Mouse (Mus musculus) cerebellum, postnatal 36 days (tissue): ENCODE measurements at regions not wholly inside any gene's neighbourhood (a gene's known extent, or its start where the extent isn't known, plus 50 kb on each side); places are given as distances from the start of the nearest gene placed in this dataset.

Source experiments
- DNase-seq, 2 experiments: peaks; one replicate each; pipeline ENCODE4 v3.0.0; 2021 to 2022; ENCODE audit warnings: mixed read lengths in 2 of 2

DNA sequence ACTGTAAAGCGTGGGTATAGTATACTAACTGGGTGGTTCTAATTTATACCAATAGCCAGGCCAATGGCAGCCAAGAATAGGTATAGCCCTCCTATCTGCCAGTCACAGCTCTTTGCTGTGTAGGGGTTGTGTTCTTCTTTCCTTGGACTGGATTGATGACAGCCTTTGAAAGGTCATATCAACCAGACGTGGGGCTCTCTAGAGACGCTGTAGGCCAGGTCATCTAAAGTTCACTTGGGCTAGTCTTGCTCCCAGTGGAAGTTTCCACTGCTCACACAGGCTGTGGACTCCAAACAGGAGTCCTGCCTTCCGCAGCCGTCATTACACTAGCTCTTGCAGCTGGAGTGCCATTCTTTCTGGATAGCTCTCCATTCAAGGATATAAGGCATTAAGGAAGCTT is 220.3 kb downstream of the Gja1 start:
- DNase-seq: no peak

DNA sequence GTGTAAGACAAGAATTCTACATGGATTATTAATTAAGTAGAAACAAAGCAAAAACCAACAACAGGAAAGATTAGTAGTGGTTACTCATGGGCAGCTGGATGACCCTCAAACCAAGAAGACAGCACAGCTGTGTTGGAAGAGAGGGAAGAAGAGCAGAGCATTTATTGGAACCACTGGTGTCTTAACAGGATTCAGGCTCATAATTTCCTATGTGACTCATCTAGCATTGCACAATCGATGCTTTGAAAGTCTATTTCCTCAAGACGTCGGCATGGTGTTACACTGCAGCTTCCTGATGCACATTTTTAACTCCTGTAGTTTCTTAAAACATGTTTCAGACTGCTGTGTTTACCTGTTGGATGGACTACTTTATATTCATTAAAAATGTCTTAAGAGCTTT is 221.1 kb downstream of the Gja1 start:
- DNase-seq: no peak

DNA sequence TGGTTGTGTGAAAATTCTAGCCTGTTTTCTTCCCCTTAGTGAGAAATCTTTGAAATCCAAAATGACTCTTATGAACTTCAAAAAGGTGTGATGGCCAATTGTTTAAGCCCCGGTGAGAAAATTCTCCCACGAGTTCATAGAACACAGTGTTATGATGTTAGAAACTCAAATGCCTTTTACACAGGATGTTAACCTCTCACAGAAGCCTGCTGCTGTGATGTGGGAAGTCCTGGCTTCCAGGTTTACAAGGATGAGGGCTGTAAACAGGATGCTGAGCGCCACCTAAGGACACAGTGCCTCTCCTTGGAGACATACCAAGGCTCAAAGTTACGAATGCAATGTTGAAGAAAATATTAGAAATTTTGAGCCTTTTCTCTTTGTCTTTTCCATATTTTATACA is 222.8 kb downstream of the Gja1 start:
- DNase-seq: no peak

DNA sequence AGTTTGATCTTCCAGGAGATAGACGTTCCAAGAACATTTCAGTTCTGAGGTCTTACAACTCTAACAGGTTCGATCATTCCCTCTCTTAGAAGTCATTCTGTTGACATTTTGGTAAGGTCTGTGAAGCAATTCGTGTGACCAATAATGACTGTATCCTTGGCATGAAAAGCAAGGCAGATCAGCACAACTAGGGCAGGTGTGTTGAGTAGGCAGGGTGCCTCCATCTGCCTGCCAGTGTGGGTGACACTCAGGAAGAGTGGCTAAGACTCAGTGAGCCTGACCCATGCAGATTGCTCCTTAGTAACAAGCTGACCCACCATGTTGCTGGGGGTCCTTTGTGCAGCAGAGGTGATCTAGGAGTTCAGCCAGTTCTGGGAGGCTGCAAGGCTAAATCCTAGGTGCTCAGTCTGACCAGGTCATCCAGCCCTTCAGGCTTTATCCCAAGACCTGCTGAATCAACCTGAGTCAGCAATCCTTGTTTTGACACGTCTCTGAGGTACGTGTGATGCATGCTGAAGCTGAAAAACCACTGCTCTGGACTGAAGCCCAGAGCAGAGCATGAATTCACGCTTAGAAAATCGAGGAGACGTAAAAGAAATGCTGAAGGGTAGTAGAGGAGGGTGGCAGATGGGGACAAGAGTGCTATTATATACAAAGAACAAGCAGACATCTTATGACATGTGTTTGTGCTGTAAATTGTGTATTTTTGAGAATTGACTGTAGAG is 234.6 kb downstream of the Gja1 start:
- DNase-seq: peak in 1 of 2 experiments; percentile 4

DNA sequence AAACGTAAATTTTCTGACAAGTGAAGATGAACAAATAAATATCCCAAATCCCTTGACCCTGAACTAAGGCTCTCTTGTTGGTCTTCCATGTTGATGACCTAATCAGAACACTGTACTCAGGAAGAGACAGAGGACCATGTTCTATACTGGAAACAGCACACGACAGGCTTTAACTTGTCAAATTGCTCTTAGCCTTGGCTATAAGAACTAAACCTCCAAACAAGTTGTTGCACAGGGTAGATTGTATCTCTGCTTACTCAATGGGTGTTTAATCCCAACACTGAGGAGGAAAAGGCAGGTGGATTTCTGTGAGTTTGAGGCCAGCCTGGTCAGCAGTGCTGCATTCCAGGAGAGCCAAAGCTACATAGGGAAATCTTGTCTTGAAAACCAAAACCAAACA is 265.5 kb downstream of the Gja1 start:
- no peak for DNase-seq

DNA sequence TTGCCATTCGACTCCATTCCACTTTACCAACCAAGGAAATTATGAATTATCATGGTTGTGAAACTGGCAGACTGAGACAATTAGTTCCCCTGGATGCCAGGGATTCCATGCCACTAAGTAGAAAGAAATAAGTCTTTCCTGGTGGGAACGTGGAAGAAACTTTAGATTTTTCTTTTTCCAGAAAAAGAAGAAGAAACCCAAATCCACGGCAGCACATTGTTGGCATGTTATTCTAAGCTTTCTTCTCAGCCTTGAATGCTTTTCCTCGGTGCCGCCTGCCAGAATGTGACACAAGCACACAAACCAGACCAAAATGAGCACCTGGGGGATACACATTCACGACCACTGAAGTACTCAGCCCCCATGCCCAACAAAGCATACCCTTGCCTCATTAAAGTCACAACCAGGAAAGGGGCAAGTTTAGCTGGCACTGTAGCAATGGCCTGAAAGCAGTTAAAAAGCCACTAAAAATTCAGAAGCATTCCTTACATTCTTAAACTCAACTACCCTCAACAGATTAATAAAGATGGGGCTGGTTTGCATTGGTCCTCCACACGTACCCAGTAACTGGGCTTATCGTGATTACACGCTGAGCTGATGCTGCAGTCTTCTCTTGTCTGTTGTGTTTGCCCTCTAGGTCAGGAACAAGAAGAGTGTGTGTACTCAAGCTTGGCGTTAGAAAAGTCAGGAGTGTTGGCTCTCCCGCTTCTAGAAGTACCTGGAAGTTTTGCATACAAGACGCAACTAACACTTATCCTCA is 266.4 kb downstream of the Gja1 start:
- no peak for DNase-seq

DNA sequence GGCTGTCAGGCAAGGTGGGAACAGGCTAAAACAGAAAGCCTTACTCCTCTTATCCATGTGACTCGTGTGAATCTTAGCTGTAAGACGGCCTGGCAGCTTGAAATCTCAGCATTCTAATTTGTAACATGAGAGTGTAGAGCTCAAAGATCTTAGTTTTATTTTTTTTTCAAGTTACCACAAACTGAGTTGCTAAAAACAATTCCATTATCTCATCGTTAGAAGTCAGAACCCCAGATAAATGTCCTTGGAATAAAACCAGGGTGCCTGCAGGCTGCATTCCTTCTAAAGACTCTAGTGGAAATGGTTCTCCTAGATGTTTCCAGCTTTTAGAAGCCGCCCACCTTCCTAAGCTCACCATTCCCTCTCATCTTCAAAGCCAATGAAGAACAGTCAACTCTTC is 283.4 kb downstream of the Gja1 start:
- no peak for DNase-seq

DNA sequence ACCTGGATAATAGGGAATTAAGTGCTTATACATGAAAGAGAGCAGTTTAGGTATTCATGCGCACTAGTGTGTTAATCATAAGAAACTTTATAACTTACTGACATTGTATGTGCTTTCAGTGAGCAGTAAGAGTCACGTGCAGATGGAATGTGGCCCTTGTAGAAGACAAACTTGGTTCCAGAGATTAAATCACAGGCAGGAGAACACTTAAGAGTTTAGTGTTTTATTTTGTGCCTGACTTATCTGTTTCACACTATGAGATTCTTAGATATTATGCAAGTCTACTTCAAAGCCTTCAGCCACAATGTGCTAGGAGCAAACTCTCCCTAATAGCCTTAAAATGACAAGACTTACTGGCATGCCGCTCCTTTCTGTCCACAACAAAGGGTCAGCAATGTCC is 296.8 kb downstream of the Gja1 start:
- DNase-seq: no peak

DNA sequence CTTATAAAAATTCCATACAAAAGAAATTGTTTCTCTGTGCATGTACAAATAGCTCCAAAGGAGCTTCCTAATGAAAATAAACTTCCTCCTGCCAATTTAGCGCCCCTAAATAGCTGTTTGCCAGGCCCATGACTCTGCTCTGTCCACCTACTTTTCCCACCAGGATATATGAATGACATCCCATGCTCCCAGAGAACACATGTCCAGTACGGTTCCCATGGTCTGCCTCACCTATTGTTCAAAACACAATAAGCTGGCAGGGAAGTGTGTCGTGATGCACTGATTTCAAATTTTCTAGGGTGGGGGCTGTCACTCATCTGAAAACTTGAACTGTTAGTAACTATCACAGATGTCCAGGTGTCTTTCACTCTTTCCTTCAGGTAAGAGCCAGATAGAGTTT is 305.8 kb downstream of the Gja1 start:
- no peak for DNase-seq

DNA sequence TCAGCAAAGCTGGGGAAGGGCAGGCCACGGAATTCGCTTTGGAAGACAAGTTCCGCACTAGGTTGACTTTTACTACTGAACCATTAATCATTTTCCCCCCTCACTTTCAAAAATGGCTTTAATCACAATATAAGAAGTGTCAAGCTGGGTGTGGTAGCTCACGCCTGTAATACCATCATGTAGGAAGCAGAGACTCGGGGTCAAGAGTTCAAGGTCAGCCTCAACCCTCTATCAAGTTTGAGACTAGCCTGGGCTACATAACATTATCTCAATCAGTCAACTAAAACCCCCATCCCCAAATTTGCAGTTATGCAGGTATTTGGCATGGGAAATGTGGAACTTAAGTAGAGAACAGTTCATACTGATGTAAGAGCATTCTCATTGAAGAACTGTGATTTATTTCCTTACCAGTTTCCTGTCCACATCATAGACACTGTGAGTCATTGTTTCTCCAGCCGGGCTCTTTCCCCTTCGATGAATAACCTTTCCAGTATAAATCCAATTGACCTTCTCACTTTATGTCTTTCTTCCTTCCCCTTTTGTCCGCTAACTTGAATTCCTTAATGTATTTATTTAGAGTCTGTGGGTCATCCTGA is 308.6 kb downstream of the Gja1 start:
- DNase-seq: no peak

DNA sequence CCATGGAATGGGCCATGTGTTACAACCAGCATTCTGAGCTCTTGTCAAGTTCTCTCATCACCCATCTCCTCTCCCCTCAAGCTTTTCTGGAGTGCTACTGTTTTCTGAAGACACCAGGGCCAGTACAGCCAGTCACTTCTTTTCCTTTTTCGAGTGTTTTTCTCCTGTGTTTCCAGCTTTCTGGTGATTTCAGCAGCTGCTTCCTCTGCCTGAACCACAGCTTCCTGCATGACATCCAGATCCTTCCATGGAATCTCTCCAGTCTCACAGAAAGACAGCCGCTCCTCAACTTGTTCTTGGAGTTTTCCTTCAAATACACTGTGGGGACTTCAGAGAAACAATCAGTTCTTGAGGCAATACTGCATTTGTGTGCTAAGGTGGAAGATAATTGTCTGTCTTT is 314.3 kb downstream of the Gja1 start:
- DNase-seq: no peak

DNA sequence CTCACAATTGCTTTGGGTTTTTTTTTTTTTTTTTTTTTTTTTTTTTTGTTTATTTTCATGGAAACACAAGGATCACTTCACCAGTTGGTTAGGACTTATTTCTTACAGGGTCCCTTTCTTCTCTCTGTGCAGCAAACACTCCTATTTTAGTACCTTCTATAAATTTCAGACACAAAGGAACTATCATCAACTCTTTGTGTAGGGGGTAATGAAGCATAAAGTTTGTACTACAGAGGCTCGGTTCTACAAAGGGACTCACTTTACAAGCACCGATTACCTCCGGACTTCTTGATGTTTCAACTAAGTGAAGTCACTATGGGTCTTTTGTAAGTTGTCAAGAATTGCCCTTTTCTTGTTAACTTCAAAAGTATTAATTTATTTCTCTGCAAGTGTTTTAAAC is 318.0 kb downstream of the Gja1 start:
- no peak for DNase-seq

DNA sequence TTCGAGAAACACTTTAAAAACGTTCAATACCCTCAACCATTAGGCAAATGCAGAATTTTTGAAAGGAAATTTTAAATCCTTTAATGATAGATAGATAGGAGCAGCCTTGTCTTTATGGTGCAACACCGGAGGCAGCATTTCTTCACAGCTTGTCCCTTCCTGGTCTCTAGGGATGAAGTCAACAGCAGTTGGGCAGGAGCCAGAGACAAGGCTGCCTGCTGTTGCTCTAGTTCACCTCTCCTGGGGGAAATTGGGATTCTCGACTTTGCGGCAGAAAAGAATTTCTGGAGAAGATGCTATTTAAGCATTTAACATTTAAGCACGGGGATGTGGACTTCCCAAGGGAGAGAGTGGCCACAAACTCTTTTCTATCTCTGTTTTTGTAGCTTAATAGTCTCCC is 323.0 kb downstream of the Gja1 start:
- DNase-seq: no peak

DNA sequence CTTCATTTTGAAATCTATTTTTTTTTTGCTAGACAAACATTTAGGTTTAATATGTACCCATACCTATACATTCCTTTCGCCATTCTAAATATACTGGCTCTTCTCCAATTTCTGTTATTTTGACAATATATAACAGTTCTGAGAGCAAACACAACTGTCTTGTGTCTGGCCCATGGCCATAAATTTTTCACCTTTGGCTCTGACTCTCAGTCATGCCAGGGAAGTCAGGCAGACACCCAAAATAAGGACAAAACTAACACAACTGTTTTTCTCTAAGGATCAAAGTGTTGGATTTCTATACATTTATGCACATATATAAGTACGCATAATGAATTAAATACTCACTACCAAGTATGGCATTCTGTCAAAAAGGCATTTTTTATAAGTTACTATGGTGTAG is 331.3 kb downstream of the Gja1 start:
- no peak for DNase-seq

DNA sequence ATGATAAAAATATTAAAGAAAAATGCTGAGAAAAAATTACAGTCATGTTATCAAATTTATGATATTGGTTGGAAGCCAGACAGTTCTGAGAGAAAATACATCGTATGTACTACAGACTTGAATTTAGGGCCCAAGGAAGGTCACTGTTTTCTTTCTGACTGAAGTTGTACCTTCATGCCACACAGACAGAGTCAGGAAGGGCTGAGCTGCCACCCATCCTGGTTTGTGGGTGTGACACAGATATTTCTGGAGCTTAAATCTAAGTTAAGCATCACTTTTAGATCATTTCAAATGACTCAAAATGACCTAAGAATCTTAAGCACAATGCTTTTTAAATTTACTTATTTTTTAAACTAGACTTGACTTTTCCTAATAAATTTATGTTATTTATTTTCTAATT is 331.8 kb downstream of the Gja1 start:
- DNase-seq: no peak

DNA sequence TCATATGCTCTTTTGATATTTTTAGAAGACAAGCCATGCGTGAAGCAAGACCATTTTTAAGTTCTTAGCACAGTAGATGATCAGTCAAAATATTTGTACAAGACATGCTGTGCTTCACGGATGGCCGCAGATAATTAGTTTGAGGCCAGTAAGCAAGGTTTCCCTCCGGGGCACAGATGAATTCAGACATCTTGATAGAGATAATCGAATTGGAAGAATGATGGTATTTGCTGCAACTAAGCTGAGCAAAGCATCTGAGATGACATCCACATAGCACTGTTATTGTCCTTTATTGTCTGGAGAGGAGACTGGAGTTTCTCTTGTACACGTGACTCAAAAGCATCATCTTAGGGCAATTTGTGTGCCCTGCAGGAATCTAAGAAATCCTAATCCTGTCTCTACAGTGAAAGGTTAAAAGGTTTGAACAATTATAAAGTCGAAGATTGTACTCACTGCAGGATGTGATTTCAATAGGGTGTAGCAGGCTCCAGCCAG is 335.5 kb downstream of the Gja1 start:
- DNase-seq: no peak

DNA sequence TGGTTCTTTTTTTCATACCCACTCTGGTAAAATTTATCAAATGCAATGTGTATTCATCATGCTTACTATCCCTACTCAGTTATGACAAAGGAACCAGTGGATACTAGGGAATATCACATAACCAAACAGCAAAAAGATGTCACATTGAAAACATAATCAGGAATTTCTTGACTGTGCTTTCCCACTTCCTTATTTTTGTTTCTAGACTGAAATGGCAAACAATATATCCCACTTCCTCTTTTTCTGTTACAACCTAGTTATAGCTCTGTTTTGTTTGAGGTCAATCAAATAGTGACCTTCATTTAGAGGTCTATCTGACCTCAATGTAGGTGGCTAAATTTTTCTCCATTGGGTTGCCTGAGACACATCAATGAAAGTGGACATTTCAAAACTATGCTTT is 359.9 kb downstream of the Gja1 start:
- DNase-seq: no peak

DNA sequence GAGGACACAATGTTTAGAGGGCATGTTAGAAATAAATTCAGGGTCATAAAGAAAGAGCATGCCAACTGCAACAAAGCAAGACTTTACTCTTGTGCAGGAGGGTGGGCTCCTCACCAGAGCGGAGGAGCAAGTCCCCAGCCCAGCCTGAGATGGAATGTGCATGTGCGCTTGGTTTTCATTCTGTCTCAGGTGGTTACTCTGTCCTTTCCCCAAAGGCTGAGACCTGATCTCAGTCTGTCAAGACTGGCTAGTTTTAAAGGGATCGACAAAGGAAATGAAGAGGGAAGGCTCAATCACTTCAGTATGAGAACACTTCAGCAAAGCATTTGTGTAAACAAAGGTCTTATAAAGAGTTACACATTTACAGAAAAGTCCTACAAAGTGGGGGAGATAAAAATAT is 362.5 kb downstream of the Gja1 start:
- no peak for DNase-seq

DNA sequence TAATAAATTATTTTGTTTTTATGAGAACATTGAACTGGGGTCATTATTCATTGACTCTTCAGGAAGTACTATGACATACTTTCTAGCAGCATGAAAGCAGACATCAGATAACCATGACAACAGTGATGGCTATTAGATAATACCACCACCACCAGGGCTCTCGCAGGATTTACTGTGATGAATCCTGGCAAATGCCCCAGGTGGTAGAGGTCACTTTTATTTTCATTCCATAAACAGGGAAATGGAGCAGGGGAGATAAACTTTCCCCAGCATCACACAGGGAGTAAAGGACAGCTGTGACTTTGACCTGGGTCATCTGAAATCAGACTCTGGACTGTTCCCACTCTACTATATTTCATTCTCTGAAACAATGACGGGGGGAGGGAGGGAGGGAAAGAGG is 375.0 kb downstream of the Gja1 start:
- DNase-seq: no peak

DNA sequence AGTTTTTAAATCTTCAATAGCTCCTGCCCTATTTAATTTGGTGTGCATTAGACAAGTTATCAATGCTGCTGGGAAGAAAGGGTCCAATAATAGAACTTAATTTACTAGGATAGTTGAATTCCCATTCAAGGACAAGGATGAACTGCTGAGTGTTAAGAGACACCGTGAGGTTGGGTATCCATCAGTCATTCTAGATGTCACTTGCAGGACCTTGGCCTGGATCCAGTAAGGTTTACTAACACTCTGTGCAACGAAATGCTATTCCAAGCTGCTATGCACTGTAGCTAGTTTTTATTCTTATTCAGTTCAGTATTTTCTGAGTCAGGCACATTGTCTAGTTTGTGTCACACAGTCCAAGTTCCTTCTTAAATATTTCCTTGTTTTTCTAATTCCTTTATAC is 376.4 kb downstream of the Gja1 start:
- no peak for DNase-seq

DNA sequence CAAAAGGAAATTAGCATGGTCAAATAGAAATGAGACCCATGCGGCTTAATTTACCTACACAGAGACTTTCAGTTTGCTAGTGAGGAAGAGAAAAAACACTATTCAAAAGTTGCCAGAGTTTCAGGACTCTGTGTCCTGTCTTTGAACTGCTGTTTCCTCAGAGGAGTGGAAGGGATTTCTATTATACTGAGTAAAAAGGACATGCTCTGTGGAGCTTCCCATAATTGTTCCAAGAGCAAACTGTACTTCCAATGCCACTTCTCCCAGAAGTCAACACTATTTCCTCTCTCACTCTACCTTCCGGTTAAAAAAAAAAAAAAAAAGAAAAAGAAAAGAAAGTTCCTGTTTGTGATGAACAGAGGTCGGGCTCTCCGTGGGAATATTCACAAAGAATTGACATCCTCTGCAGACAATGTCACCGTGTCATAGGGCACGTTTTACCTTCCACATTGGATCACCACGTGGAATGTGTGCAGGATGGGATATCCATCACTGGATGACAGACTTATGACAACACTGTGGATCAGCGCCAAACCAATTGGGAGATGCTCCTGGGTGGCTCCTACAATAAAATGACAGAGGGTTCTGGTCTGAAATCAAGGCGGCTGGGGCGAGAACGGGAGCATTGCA is 377.5 kb downstream of the Gja1 start:
- no peak for DNase-seq

DNA sequence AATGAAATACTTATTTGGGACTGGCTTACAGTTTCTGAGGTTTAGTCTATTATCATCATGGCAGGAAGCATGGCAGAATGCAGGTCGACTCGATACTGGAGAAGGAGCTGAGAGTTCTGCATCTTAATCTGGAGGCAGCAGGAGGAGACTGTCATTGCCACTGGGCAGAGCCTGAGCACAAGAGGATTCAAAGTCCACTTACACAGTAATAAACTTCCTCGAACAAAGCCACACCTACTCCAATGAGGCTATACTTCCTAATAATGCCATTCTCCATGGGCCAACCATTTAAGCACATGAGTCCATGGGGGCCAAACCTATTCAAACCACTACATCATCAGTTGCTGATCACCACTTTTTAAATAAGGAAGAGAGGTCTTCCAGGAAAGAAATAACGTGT is 393.5 kb downstream of the Gja1 start:
- no peak for DNase-seq

DNA sequence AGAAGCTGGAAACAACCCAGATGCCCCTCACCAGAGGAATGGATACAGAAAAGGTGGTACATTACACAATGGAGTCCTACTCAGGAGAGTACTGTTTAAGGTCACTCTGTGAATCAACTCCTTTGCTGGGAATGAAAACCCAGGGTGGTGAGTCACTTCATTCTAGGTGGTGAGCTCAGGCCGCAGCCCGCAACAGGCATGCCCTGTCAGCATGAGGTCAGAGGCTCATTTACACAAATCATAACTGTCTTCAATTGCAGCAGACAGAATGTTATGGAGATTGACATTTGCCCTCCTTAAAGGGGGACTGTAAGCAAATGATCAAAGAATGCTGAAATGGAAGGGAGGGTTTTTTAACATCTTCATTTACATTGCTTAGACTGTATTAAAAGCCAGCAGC is 405.1 kb downstream of the Gja1 start:
- DNase-seq: no peak

DNA sequence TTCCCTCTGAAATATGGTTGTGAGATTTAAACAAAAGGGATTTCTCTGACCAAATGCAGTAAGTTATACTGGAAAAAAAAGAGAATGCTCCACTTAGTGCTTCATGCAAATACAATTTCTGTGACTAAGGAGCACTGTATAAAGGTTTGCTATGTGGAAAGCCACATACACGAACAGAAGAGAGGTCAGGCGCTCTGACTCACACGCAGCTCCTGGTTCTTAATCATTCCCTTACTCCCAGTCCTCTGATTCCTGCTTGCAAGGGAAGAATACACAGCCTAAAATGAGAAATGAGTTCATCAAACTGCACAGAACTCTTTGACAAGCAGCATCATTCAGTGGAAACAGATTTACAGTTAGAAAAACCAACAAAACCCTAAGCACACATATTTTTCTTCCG is 406.8 kb downstream of the Gja1 start:
- DNase-seq: no peak
